Mouse (Mus musculus) frontal cortex, postnatal 10 days (tissue): ENCODE results near the gene Col25a1.

ENCODE experiments used
- DNase-seq, 2 experiments: peaks; one replicate each; pipeline ENCODE4 v3.0.0; 2022; ENCODE audit warnings: low spot score in 2 of 2, mixed read lengths in 1 of 2

Col25a1 gene

DNA sequence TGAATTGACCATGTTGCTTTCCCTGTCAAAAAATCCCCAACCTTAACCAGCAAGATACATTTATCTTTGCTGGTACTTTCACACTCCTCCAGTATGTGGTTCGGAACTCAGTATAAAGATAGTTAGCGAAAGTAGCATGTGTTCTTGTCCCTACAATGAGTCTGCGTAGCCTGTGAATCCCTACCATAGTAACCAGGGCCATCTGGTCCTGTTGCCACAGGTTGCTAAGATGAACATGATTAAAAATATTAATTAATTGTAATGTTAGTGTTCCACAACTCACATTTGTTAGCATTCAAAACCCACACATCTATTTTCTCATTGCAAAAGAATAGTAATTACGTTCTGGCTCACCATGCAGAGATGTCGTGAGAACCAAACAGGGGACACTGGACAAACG lies 434.3 kb downstream of the Col25a1 start:
- DNase-seq: no peak

DNA sequence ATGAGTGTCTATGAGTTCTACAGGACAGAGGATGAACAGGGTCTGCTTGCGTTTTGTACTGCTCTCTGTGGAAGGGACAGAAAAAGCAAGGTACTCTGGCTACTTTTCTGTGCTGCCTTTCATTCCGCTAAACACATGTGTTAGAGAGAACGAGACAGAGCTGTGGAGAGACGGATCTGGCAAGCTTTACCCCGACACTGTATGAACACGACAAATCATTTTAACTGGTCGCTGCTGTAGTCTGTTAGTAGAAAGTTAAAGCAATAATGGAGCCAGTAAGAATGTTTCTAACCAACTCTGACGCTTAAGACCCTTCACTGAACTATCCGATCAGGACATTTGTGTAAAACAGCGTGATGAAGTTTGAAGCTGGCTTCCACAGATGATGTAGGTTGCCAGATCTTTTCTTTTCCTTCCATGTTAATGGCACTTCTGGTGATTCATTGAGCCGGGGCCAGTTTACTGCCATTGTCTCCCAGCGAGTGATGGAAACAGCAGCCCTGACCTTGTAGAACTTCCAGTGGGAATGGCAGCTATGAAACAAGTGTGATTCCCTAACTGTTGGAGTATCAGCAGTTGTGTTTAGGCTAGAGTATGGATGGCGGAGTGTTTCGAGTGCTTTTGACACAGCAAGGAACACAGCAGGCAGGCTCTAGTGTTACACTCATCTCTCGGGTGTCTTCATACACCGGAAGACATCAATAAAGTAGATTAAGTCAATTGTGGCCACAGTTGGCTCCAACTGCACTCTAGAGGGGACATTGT lies 437.2 kb downstream of the Col25a1 start:
- no peak for DNase-seq

DNA sequence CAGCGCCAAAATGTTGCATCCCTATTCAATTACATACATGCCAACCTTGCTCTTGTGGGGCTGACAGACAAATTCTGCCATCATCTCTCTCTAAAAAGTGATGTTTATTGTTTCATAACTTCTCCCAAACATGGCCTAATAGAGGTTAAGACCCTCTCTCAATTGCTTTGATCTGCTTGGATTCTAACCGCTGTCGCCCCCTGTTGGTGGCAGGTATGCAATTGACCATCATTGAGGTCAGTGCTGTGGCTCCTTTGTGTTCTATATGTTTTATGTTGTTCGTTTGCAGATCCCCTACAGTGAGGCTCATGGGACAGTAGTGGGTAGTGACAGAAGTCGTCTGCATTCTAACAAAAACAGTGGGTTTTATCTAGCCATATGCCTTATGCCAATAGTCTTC lies 441.9 kb downstream of the Col25a1 start:
- DNase-seq: no peak

- DNase-seq: peak in 1 of 2 experiments; percentile 31
These were observed 443.4 kb downstream of the Col25a1 start for GRCm38 (mm10) chr3:130574652-130575051.

- DNase-seq: peak in 1 of 2 experiments; percentile 16
These were observed 445.4 kb downstream of the Col25a1 start for GRCm38 (mm10) chr3:130576683-130577082.

DNA sequence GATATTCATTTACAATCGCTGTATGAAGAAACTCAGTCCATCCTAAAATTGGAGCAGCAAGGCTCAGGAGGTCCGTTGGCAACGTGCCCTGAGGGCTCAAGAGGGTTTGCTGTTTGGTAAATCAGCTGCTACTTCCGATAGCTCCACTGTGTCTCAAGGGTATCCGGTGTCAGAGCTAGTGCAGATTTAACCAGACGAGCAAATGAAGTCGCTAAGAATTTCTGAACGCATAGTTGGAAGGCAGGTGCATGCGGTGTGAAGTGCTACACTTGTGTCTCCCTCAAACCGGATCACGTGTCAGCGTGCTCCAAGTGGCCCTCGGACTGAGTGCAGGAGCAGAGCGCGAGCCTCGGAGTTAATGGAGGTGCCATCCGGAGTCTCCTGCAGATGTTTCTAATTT lies 448.2 kb downstream of the Col25a1 start:
- no peak for DNase-seq

- DNase-seq: no peak
These were observed 450.3 kb downstream of the Col25a1 start for GRCm38 (mm10) chr3:130581577-130581976.

GRCm38 (mm10) chr3:130582903-130583664 lies 451.8 kb downstream of the Col25a1 start:
- DNase-seq: no peak

GRCm38 (mm10) chr3:130584007-130584406 lies 452.7 kb downstream of the Col25a1 start:
- DNase-seq: no peak

- no peak for DNase-seq
These were observed 463.7 kb downstream of the Col25a1 start for GRCm38 (mm10) chr3:130595050-130595449.

GRCm38 (mm10) chr3:130601491-130601890 lies 470.2 kb downstream of the Col25a1 start:
- no peak for DNase-seq

DNA sequence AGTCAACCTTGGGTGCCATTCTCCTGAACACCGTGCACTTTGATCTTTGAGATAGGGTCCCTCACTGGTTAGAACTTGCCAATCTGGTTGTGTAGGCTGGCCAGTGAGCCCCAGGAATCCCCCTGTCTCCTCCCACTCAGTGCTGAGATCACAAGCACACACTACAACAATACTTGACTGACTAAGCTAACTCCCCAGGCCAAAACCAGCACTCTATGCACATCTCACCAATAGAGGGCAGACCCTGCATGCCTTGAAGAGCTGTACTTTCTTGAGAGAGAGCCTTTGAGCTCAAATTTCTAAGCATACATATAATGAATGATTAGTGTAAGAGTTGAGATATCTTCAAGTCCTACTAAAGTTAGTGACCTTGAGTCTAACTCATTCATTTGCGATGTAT lies 476.6 kb downstream of the Col25a1 start:
- DNase-seq: no peak

DNA sequence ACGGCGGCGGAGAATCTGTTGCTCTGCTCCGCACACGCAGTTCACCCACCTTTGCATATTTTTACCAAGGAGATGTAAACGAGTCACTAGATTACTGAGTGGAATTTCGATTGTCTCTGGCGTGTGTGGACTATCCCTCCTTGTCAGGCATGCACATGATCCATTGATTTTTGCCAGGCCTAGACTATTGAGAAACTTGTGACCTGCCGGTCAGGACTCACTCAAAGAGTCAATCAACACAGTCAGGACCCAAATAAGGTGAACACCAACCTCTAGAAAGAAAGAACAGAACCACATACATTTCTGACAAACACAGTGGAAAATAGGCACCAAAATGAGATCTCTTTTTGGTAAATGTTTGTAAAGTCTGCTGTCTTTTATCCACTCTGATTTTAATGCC lies 483.1 kb downstream of the Col25a1 start:
- DNase-seq: no peak

DNA sequence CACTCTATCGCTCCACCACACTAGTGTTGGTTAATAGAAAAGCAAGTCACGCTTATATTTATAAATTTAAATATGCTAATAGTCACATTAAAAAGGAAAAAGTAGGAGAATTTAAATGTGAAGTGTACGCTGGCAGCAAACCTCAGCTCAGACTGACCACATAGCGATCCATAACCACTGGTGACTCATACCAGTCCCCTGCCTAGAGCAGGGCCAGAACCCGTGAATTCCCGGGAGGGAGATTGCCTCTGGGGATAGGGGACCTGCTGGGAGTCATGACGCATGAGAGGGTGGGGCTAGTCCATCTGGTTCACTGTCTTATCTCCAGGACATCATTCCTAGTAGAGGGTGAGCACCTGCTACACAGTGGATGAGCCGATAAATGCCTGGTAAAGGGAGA lies 484.3 kb downstream of the Col25a1 start:
- no peak for DNase-seq

DNA sequence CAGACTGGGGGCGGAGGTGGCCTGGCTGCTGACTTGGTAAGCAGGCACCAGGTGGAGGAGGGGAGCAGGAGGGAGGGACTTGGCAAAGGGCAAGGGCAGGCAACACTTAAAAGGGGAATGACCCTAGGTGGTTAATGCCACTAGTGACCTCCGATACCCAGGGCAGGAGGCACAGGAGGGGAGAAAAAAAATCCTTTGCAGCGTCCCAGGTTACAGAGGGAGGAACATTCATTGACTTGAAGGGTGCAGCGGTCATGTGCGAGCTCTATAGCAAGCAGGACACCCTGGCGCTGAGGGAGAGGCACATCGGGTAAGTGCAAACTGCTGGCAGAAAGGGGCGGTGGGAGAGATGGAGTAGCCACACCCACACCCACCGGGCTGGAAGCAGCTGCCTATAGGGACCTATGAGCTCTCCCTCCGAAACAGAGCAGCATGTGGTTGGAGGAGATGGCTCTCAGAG lies 486.2 kb downstream of the Col25a1 start, which contains the start of gene Etnppl:
Gene Etnppl, plus strand, starts transcription at position 10 of the 460 bp plus-strand sequence.
- DNase-seq: no peak

DNA sequence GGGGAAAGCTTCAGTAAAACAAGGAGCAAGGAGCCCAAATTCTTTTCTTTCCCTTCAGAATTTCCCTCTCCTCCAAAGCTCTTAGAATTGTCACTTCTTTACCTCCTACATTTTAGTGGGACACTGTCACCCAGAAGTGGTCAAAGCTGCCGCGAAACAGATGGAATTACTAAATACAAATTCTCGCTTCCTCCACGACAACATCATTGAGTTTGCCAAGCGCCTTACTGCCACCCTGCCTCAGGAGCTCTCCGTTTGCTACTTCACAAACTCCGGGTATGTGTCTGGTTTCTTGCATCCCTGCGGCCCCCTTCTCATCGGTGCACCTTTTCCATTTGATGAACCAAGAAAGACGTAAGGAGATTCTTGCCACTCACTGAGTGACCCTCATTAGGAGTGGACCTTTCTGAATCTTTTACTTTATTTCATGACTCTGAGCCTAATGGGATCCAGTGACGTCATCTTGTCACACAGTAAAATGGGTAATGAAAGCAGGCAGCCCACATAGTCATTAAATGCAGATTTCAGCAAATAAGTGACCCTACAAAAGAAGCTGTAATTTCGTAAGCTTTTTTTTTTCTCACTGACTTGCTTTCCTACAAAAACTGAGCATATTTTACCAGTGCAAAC lies 489.3 kb downstream of the Col25a1 start:
- DNase-seq: no peak

DNA sequence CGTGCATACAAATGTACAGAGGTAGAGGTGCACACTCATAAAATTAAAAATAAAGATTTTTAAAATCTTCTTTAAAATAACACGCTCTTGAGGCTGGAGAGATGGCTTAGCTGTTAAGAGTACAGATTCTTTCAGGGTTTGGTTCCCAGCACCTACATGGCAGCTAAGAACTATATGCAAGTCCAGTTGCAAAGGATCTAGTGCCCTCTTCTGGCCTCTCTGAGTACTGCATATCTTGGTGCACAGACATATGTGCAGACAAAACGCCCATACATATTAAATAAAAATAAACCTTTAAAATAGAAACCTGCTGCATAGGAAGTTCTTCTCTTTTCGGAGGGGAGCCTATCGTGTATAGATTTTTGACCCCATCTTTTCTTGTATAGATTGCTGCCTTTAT lies 497.1 kb downstream of the Col25a1 start:
- no peak for DNase-seq

DNA sequence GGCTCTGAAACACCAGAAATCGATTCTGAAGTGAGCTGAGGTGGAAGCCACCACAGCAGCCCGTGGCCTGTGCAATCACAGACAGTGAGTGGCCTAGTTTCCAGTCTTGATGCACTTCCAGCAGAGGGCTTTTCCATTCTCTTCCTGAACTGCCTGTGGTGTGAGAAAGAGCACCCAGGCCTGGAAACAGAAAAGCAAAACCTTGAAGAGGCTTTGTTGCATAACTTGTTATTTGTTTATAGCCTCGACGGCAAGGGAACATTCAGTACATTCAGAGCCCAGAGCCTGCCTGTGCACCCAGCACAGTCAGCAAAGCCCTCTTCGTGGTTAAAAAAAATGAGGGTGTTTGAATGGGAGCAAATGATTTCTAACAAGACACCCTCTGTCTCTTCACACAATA lies 502.6 kb downstream of the Col25a1 start:
- no peak for DNase-seq

- DNase-seq: no peak
These were observed 515.0 kb downstream of the Col25a1 start for GRCm38 (mm10) chr3:130646110-130646810.
